Mouse (Mus musculus): ENCODE data around the gene Pfn3. TPM values are rescaled to one million over a fixed set of nuclear protein-coding genes. Genes with fewer than 3 reads are reported as not detected.

Gene Pfn3
- total RNA-seq, 2 experiments from 2014 or later: not detected

Small RNA genes lying within 50 kb of the gene (microRNA-seq; reads per million reads assigned to microRNA genes)
- 0 reads per million in 2 experiments for gene Mir6943

Other genes with a start within 250 kb of the Pfn3 start
- gene Nsd1, start 205.4 kb downstream of the Pfn3 start, total RNA-seq (2021): 10 to 100 TPM; 45.7 to 50.8 TPM
- gene Prelid1, start 94.7 kb downstream of the Pfn3 start, total RNA-seq (2021): 10 to 100 TPM; 21.6 to 23.6 TPM
- gene Rab24, start 93.3 kb downstream of the Pfn3 start, total RNA-seq (2021): 10 to 100 TPM; 27.0 to 30.9 TPM
- gene Mxd3, start 85.4 kb downstream of the Pfn3 start, total RNA-seq (2021): under 1 TPM; 0.38 to 0.54 TPM
- gene Lman2, start 52.4 kb downstream of the Pfn3 start, total RNA-seq (2021): 10 to 100 TPM; 34.5 to 36.2 TPM
- gene Rgs14, start 45.5 kb downstream of the Pfn3 start, total RNA-seq (2021): under 1 TPM; 0.27 to 0.48 TPM
- not detected for gene Slc34a1, start 17.0 kb downstream of the Pfn3 start, total RNA-seq (2021)
- not detected for gene F12, start 11.6 kb upstream of the Pfn3 start, total RNA-seq (2021)
- gene Grk6, start 29.8 kb upstream of the Pfn3 start, total RNA-seq (2021): 10 to 100 TPM in 1 of 2 experiments, 1 to 10 TPM in 1; 9.1 to 10.8 TPM
- under 1 TPM; 0.62 to 0.77 TPM for gene Prr7, start 49.0 kb upstream of the Pfn3 start, total RNA-seq (2021)
- gene Dbn1, start 72.9 kb upstream of the Pfn3 start, total RNA-seq (2021): 1 to 10 TPM; 7.7 TPM
- gene Pdlim7, start 98.4 kb upstream of the Pfn3 start, total RNA-seq (2021): 100 to 1,000 TPM; 605 to 719 TPM
- 1 to 10 TPM in 1 of 2 experiments, under 1 TPM in 1; 0.74 to 1.2 TPM for gene Dok3, start 114.1 kb upstream of the Pfn3 start, total RNA-seq (2021)
- gene Ddx41, start 121.4 kb upstream of the Pfn3 start, total RNA-seq (2021): 10 to 100 TPM in 1 of 2 experiments, 1 to 10 TPM in 1; 9.3 to 10.3 TPM
- gene Fam193b, start 155.9 kb upstream of the Pfn3 start, total RNA-seq (2021): 10 to 100 TPM in 1 of 2 experiments, 1 to 10 TPM in 1; 9.6 to 13.4 TPM
- 10 to 100 TPM; 61.4 to 63.3 TPM for gene Tmed9, start 158.5 kb upstream of the Pfn3 start, total RNA-seq (2021)
- gene B4galt7, start 184.7 kb upstream of the Pfn3 start, total RNA-seq (2021): 1 to 10 TPM; 4.3 to 6.5 TPM
- 1 to 10 TPM; 8.2 TPM for gene Caml, start 207.8 kb upstream of the Pfn3 start, total RNA-seq (2021)
- gene Ddx46, start 219.8 kb upstream of the Pfn3 start, total RNA-seq (2021): 10 to 100 TPM; 17.7 to 19.8 TPM